Mouse (Mus musculus): ENCODE results near the gene Gm10037. TPM values are rescaled to one million over a fixed set of nuclear protein-coding genes. Genes with fewer than 3 reads are reported as not detected.
"Not testable (repeated sequence)": the region's sequence is repeated elsewhere in the genome, so short reads cannot be mapped to it uniquely, and the experiment has no call there.

Gm10037 gene
- total RNA-seq, 2 experiments from 2014 or later: not detected

- no peak for ATAC-seq (replicated peaks; ENCODE audit: low FRiP score, poor library complexity, severe bottlenecking)
Observed at GRCm38 (mm10) chr13:67867899-67868298, 37.0 kb downstream of the Gm10037 start.

DNA sequence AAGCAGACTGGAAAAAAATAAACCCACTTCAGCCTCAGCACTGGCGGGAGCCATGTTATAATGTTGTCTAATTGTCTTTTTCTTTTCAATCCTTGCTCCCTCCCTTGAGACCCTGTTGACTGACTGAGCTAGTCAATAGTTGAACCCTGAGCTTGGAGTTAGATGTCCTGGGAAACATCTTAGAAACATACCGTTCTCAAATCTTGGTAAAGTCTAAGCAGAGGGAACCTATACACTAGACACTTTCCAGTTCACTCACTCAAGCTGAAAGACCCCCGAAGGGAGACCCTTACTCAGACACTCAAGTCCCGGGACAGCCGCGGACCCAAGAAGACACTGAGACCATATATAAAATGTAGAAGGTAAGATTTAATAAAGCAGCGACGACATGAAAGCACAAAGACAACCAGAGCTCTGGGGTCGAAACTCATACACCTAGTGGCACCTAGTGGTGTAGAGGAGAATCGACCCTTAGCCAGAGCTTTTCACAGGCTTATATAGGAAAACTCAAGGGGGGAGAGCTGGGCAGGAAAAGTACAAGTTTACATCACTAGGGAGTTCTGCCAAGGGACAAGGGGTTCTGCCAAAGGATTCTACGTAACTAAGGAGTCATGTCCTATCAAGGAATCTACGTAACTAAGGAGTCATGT lies 45.3 kb downstream of the Gm10037 start:
- not testable (repeated sequence) for ATAC-seq (replicated peaks; ENCODE audit: low FRiP score, poor library complexity, severe bottlenecking)

GRCm38 (mm10) chr13:67876699-67877254 lies 45.9 kb downstream of the Gm10037 start:
- ATAC-seq (replicated peaks; ENCODE audit: low FRiP score, poor library complexity, severe bottlenecking): no peak

DNA sequence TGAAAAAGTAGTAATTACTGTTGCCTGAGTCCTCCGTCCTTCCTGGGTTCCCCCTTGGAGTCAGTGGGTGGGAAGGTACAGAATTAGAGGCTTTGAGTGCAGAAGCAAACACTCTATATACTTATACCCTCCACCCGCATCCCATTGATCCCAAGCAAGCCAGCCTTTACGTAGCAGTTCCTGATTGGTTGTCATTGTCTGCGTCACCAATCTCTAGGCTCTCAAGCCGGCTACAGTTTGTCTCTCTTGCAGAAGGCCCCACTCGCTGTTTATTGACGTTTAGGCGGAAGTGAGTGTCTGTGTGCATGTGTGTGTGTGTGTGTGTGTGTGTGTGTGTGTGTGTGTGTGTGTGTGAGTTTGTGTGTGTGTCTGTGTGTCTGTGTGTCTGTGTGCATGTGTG lies 53.1 kb downstream of the Gm10037 start:
- no peak for ATAC-seq (replicated peaks; ENCODE audit: low FRiP score, poor library complexity, severe bottlenecking)

Other genes starting within 250 kb of the Gm10037 start
- 4.2 and 6.5 TPM in 2 replicates for gene Zfp729b, start 221.4 kb upstream of the Gm10037 start, total RNA-seq (2015; ENCODE audit: low replicate concordance)
- gene Zfp729b, start 221.4 kb upstream of the Gm10037 start, total RNA-seq (2017; ENCODE audit: low replicate concordance): 3.0 and 5.1 TPM in 2 replicates
- gene Gm49345, start 193.3 kb upstream of the Gm10037 start, total RNA-seq (2015; ENCODE audit: low replicate concordance): not detected in 2 replicates
- 0.13 TPM in 1 of 2 replicates, not detected in the other for gene Gm49345, start 193.3 kb upstream of the Gm10037 start, total RNA-seq (2017; ENCODE audit: low replicate concordance)
- gene Zfp729a, start 193.3 kb upstream of the Gm10037 start, total RNA-seq (2015; ENCODE audit: low replicate concordance): 1.3 and 4.3 TPM in 2 replicates
- 1.2 and 6.0 TPM in 2 replicates for gene Zfp729a, start 193.3 kb upstream of the Gm10037 start, total RNA-seq (2017; ENCODE audit: low replicate concordance)
- 1.3 and 7.2 TPM in 2 replicates for gene Zfp738, start 144.0 kb upstream of the Gm10037 start, total RNA-seq (2015; ENCODE audit: low replicate concordance)
- gene Zfp738, start 144.0 kb upstream of the Gm10037 start, total RNA-seq (2017; ENCODE audit: low replicate concordance): 1.1 and 1.4 TPM in 2 replicates
- gene Zfp65, start 101.9 kb upstream of the Gm10037 start, total RNA-seq (2015; ENCODE audit: low replicate concordance): 0.42 and 4.7 TPM in 2 replicates
- 0.39 and 1.6 TPM in 2 replicates for gene Zfp65, start 101.9 kb upstream of the Gm10037 start, total RNA-seq (2017; ENCODE audit: low replicate concordance)
- 4.2 and 4.3 TPM in 2 replicates for gene Zfp85, start 75.9 kb upstream of the Gm10037 start, total RNA-seq (2015; ENCODE audit: low replicate concordance)
- gene Zfp85, start 75.9 kb upstream of the Gm10037 start, total RNA-seq (2017; ENCODE audit: low replicate concordance): 0.23 TPM in 1 of 2 replicates, not detected in the other
- not detected in 2 replicates for gene Zfp493, start 51.4 kb upstream of the Gm10037 start, total RNA-seq (2015; ENCODE audit: low replicate concordance)
- gene Zfp493, start 51.4 kb upstream of the Gm10037 start, total RNA-seq (2017; ENCODE audit: low replicate concordance): 0.39 and 0.76 TPM in 2 replicates
- gene Zfp273, start 17.4 kb upstream of the Gm10037 start, total RNA-seq (2015; ENCODE audit: low replicate concordance): 1.8 and 11.3 TPM in 2 replicates
- gene Zfp273, start 17.4 kb upstream of the Gm10037 start, total RNA-seq (2017; ENCODE audit: low replicate concordance): 2.2 TPM in 1 of 2 replicates, not detected in the other
- gene BC048507, start 32.2 kb downstream of the Gm10037 start, total RNA-seq (2015; ENCODE audit: low replicate concordance): not detected in 2 replicates
- not detected in 2 replicates for gene BC048507, start 32.2 kb downstream of the Gm10037 start, total RNA-seq (2017; ENCODE audit: low replicate concordance)

Measured in erythroid progenitor cell, adult 5-6 weeks (primary cell).